Mouse (Mus musculus) liver, adult 2 months (tissue): ENCODE data around the gene Gpi1. TPM values are rescaled to one million over a fixed set of nuclear protein-coding genes. Genes with fewer than 3 reads are reported as not detected.

Experiments
- DNase-seq: peaks from one replicate; pipeline ENCODE4 v3.0.0-alpha.2; 2011; ENCODE audit warnings: low read depth, low spot score; ENCODE audit errors: extremely low read depth
- H3K27ac ChIP-seq: fragments of 200-500 bp; replicated peaks from 2 replicates; pipeline ENCODE4 v1.5.1; 2012; ENCODE audit warnings: low read depth, mild to moderate bottlenecking, control low read depth, inconsistent platforms, low read length; ENCODE audit not compliant: insufficient read depth
- H3K27me3 ChIP-seq: fragments of 200-500 bp; 2 replicates; pipeline ENCODE4 v1.6.1; 2012; ENCODE audit warnings: mild to moderate bottlenecking, moderate library complexity, low read length, inconsistent platforms; ENCODE audit not compliant: control insufficient read depth, insufficient read depth
- H3K36me3 ChIP-seq: fragments of 200-500 bp; 2 replicates; pipeline ENCODE4 v1.6.1; 2012; ENCODE audit warnings: low read length, inconsistent platforms; ENCODE audit not compliant: control insufficient read depth, insufficient read depth
- H3K4me1 ChIP-seq: fragments of 200-500 bp; 2 replicates; pipeline ENCODE4 v1.6.1; 2011; ENCODE audit warnings: low read length; ENCODE audit not compliant: control insufficient read depth, insufficient read depth
- H3K4me3 ChIP-seq: fragments of 200-500 bp; 2 replicates; pipeline ENCODE4 v1.5.1; 2011; ENCODE audit warnings: low read depth, mild to moderate bottlenecking, control low read depth, low read length, moderate library complexity; ENCODE audit not compliant: insufficient read depth
- H3K79me2 ChIP-seq: fragments of 200-500 bp; 2 replicates; pipeline ENCODE4 v1.6.1; 2012; ENCODE audit warnings: inconsistent platforms, mild to moderate bottlenecking, low read length, moderate library complexity; ENCODE audit not compliant: control insufficient read depth, insufficient read depth
- H3K9ac ChIP-seq: fragments of 200-500 bp; 2 replicates; pipeline ENCODE4 v1.6.1; 2012; ENCODE audit warnings: low read depth, mild to moderate bottlenecking, control low read depth, inconsistent platforms, low read length
- CTCF ChIP-seq: fragments of 200-500 bp; IDR thresholded peaks from 2 replicates; pipeline ENCODE4 v1.5.1; 2011; ENCODE audit warnings: low read depth, low read length, control low read depth
- POLR2A ChIP-seq: fragments of 200-500 bp; IDR thresholded peaks from 2 replicates; pipeline ENCODE4 v1.6.1; 2011; ENCODE audit warnings: low read length, control low read depth; ENCODE audit not compliant: insufficient read depth; ENCODE audit errors: extremely low read depth
- WGBS: fragments of 180-500 bp; shearing (Covaris S2); methylation state at CpG from one replicate; pipeline ENCODE4 v1.1.7; 2018; 5-methylcytosine and 5-hydroxymethylcytosine counted together
- polyA plus RNA-seq: library from polyadenylated mRNA; depleted of rRNA; stranded (reverse); fragments of >200 nt; gene quantifications from 2 replicates; pipeline ENCODE4 v1.2.3, GENCODE M21; 2012
- total RNA-seq: library from RNA; depleted of rRNA; stranded (reverse); fragments of >200 nt; gene quantifications from 2 replicates; pipeline ENCODE4 v1.2.3, GENCODE M21; 2014

Gene Gpi1
- total and polyA plus RNA-seq, 2 experiments: 61.8 to 127 TPM

- peak overlapping the region; percentile 53; the same call in 1 of the 2 replicates for H3K9ac ChIP-seq
- 8% methylated on average over 7 of the region's 9 CpGs for WGBS
- TF ChIP-seq POLR2A: no peak
- no peak for TF ChIP-seq CTCF
These were observed 1.5 kb downstream of the Gpi1 start for GRCm38 (mm10) chr7:34228641-34229040.

GRCm38 (mm10) chr7:34226846-34227245, 3.3 kb downstream of the Gpi1 start:
- Histone ChIP-seq H3K4me1 (peaks cover 37% of the 10 kb centered on the region), H3K79me2 (peaks cover 12% of the 10 kb centered on the region; the same call in 1 of the 2 replicates), H3K27ac (peak overlapping the region; percentile 27; the same call in 1 of the 2 replicates), H3K27me3 (no peaks in the 10 kb centered on the region), H3K36me3 (peaks cover 8% of the 10 kb centered on the region), H3K4me3 (no peak overlapping the region), H3K9ac (no peak overlapping the region)
- TF ChIP-seq CTCF (peak; percentile 41; the same call in 1 of the 2 replicates), POLR2A (no peak)
- WGBS: 77% methylated on average over 12 of the region's 12 CpGs
- peak; percentile 30 for DNase-seq

More at GRCm38 (mm10) chr7:34228641-34229040, 1.5 kb downstream of the Gpi1 start:
- DNase-seq: peak; percentile 53
- Histone ChIP-seq H3K36me3 (no peaks in the 10 kb centered on the region; the same call in 1 of the 2 replicates), H3K79me2 (peaks cover 12% of the 10 kb centered on the region; the same call in 1 of the 2 replicates), H3K27me3 (no peaks in the 10 kb centered on the region), H3K4me3 (peak overlapping the region; percentile 26), H3K27ac (no peak overlapping the region; the same call in 1 of the 2 replicates), H3K4me1 (peaks cover 47% of the 10 kb centered on the region)

GRCm38 (mm10) chr7:34226086-34226485, 4.0 kb downstream of the Gpi1 start:
- peaks cover 37% of the 10 kb centered on the region for H3K4me1 ChIP-seq

GRCm38 (mm10) chr7:34224308-34224707, 5.8 kb downstream of the Gpi1 start:
- Histone ChIP-seq H3K9ac (no peak overlapping the region), H3K27ac (no peak overlapping the region), H3K4me1 (peaks cover 35% of the 10 kb centered on the region), H3K79me2 (peaks cover 5% of the 10 kb centered on the region; the same call in 1 of the 2 replicates), H3K4me3 (no peak overlapping the region), H3K36me3 (peaks cover 22% of the 10 kb centered on the region), H3K27me3 (no peaks in the 10 kb centered on the region)
- peak; percentile 56 for DNase-seq
- 39% methylated on average over 6 of the region's 6 CpGs for WGBS
- TF ChIP-seq CTCF: no peak
- no peak for TF ChIP-seq POLR2A

More at GRCm38 (mm10) chr7:34226086-34226485, 4.0 kb downstream of the Gpi1 start:
- peaks cover 13% of the 10 kb centered on the region for H3K36me3 ChIP-seq
- DNase-seq: peak; percentile 88
- H3K9ac ChIP-seq: no peak overlapping the region; the same call in 1 of the 2 replicates
- 16% methylated on average over 8 of the region's 8 CpGs for WGBS
- H3K27me3 ChIP-seq: no peaks in the 10 kb centered on the region
- no peak overlapping the region for H3K4me3 ChIP-seq
- peak overlapping the region; percentile 27; the same call in 1 of the 2 replicates for H3K27ac ChIP-seq
- no peak for TF ChIP-seq POLR2A
- no peak for TF ChIP-seq CTCF
- H3K79me2 ChIP-seq: peaks cover 12% of the 10 kb centered on the region; the same call in 1 of the 2 replicates

- Histone ChIP-seq H3K4me3 (no peak overlapping the region), H3K9ac (no peak overlapping the region), H3K36me3 (peaks cover 29% of the 10 kb centered on the region), H3K79me2 (no peaks in the 10 kb centered on the region), H3K4me1 (peaks cover 20% of the 10 kb centered on the region), H3K27ac (no peak overlapping the region), H3K27me3 (no peaks in the 10 kb centered on the region)
- 96% methylated on average over 10 of the region's 10 CpGs for WGBS
- DNase-seq: no peak
- TF ChIP-seq CTCF: peak; percentile 26
- TF ChIP-seq POLR2A: no peak
These were observed 7.8 kb downstream of the Gpi1 start for GRCm38 (mm10) chr7:34222340-34222739.

- Histone ChIP-seq H3K27ac (no peak overlapping the region), H3K4me3 (no peak overlapping the region), H3K9ac (no peak overlapping the region), H3K79me2 (no peaks in the 10 kb centered on the region), H3K36me3 (peaks cover 32% of the 10 kb centered on the region), H3K4me1 (peaks cover 14% of the 10 kb centered on the region), H3K27me3 (no peaks in the 10 kb centered on the region)
- no peak for DNase-seq
- TF ChIP-seq POLR2A: no peak
- TF ChIP-seq CTCF: no peak
- 75% methylated on average over 9 of the region's 9 CpGs for WGBS
These were observed 8.4 kb downstream of the Gpi1 start for GRCm38 (mm10) chr7:34221594-34222250.
